Mouse (Mus musculus): ENCODE results near the gene Vmn2r1. TPM values are rescaled to one million over a fixed set of nuclear protein-coding genes. Genes with fewer than 3 reads are reported as not detected.

The Vmn2r1 gene
- polyA plus RNA-seq, 1 experiment from 2014 or later: not detected

- no peak for TF ChIP-seq CTCF (IDR thresholded peaks at IDR 0.05; ENCODE audit: low read depth)
- no peak for TF ChIP-seq EP300 (IDR thresholded peaks at IDR 0.05; ENCODE audit: low read depth)
- H3K27ac ChIP-seq (ENCODE audit: low read depth): no peak within 1 kb of the TSS
- WGBS (ENCODE audit: insufficient replicate concordance): 74% methylated on average over 2 of the region's 2 CpGs
These were observed 60.6 kb downstream of the Vmn2r1 start, which contains the start of gene Vmn2r2 for GRCm38 (mm10) chr3:64141878-64142508. Gene Vmn2r2 (minus strand): TSS chr3:64141928.

More at GRCm38 (mm10) chr3:64141878-64142508, 60.6 kb downstream of the Vmn2r1 start, which contains the start of gene Vmn2r2:
- DNase-seq (no peak), ATAC-seq (no peak)
- Histone ChIP-seq H3K9me3 (ENCODE audit: low read length) (no peaks in the 10 kb centered on the region), H3K4me1 (ENCODE audit: insufficient read depth) (no peaks in the 10 kb centered on the region), H3K9ac (replicated peaks) (no peak within 1 kb of the TSS), H3K36me3 (replicated peaks; ENCODE audit: insufficient read depth, low read length) (no peaks in the 10 kb centered on the region), H3K4me2 (ENCODE audit: low read depth, low read length) (no peak within 1 kb of the TSS), H3K27me3 (ENCODE audit: insufficient read depth, low read length) (no peaks in the 10 kb centered on the region), H3K4me3 (ENCODE audit: low read depth, low read length) (no peak within 1 kb of the TSS)

Other genes with a start within 250 kb of the Vmn2r1 start
- 0.04 and 0.05 TPM in 2 replicates for gene Plch1, start 182.1 kb upstream of the Vmn2r1 start, polyA plus RNA-seq (2015; fragmentation: Nextera tagmentation; extraction: Ambion mirVana)
- 3.2 TPM in 2 replicates for gene E130311K13Rik, start 152.1 kb upstream of the Vmn2r1 start, polyA plus RNA-seq (2015; fragmentation: Nextera tagmentation; extraction: Ambion mirVana)
- gene Slc33a1, start 116.8 kb upstream of the Vmn2r1 start, polyA plus RNA-seq (2015; fragmentation: Nextera tagmentation; extraction: Ambion mirVana): 12.2 and 13.7 TPM in 2 replicates
- 13.4 and 14.1 TPM in 2 replicates for gene Gmps, start 105.4 kb upstream of the Vmn2r1 start, polyA plus RNA-seq (2015; fragmentation: Nextera tagmentation; extraction: Ambion mirVana)
- not detected in 2 replicates for gene Vmn2r2, start 60.4 kb downstream of the Vmn2r1 start, polyA plus RNA-seq (2015; fragmentation: Nextera tagmentation; extraction: Ambion mirVana)
- not detected in 2 replicates for gene Vmn2r3, start 208.2 kb downstream of the Vmn2r1 start, polyA plus RNA-seq (2015; fragmentation: Nextera tagmentation; extraction: Ambion mirVana)